Mouse (Mus musculus) spleen, embryonic (tissue): Measurements from ENCODE around the gene Faap20.

Source experiments
- CTCF ChIA-PET: fragments of 350-600 bp; sonication (Branson Sonifier 250); formaldehyde crosslinking; loops from one replicate; lab custom pipeline; 2022; lab: Charles Lee

Gene Faap20

GRCm38 (mm10) chr4:155249648-155250351 lies at the start of gene Faap20:
Gene Faap20, plus strand, starts transcription at chr4:155249802.
- CTCF ChIA-PET, result interaction anchor here (0.6 to 2.2 kb wide), 5 partner anchors 23 to 156 kb away, joined by 3 to 12 read pairs (median 5); no protein-coding TSS in a partner anchor

- CTCF ChIA-PET, result no interaction called here
Observed at GRCm38 (mm10) chr4:155200861-155201390, 48.7 kb upstream of the Faap20 start.

GRCm38 (mm10) chr4:155201764-155202163 lies 47.8 kb upstream of the Faap20 start:
- CTCF ChIA-PET, result no interaction called here

- CTCF ChIA-PET, result interaction anchor here (0.6 kb wide), 1 partner anchor 19 kb away, joined by 3 read pairs; no protein-coding TSS in a partner anchor
Observed at GRCm38 (mm10) chr4:155205919-155206318, 43.7 kb upstream of the Faap20 start.

GRCm38 (mm10) chr4:155206498-155206897 lies 43.1 kb upstream of the Faap20 start:
- CTCF ChIA-PET, result interaction anchor here (0.6 kb wide), 2 partner anchors 19 to 50 kb away, joined by 3 read pairs; no protein-coding TSS in a partner anchor

GRCm38 (mm10) chr4:155207841-155208240 lies 41.8 kb upstream of the Faap20 start:
- CTCF ChIA-PET, result no interaction called here

- CTCF ChIA-PET, result interaction anchor here (0.5 kb wide), 1 partner anchor 31 kb away, joined by 5 read pairs; no protein-coding TSS in a partner anchor
Observed at GRCm38 (mm10) chr4:155208613-155209012, 41.0 kb upstream of the Faap20 start.

- CTCF ChIA-PET, result interaction anchor here (0.5 kb wide), 1 partner anchor 30 kb away, joined by 5 read pairs; no protein-coding TSS in a partner anchor
Observed at GRCm38 (mm10) chr4:155209079-155209478, 40.5 kb upstream of the Faap20 start.

GRCm38 (mm10) chr4:155209494-155209893 lies 40.1 kb upstream of the Faap20 start:
- CTCF ChIA-PET, result no interaction called here

GRCm38 (mm10) chr4:155213052-155213751 lies 36.4 kb upstream of the Faap20 start:
- CTCF ChIA-PET, result no interaction called here

- CTCF ChIA-PET, result no interaction called here
Observed at GRCm38 (mm10) chr4:155213752-155214054, 35.9 kb upstream of the Faap20 start.

GRCm38 (mm10) chr4:155214188-155214587 lies 35.4 kb upstream of the Faap20 start:
- CTCF ChIA-PET, result no interaction called here

GRCm38 (mm10) chr4:155214793-155215192 lies 34.8 kb upstream of the Faap20 start:
- CTCF ChIA-PET, result no interaction called here

GRCm38 (mm10) chr4:155215203-155215602 lies 34.4 kb upstream of the Faap20 start:
- CTCF ChIA-PET, result no interaction called here

- CTCF ChIA-PET, result no interaction called here
Observed at GRCm38 (mm10) chr4:155215773-155216630, 33.6 kb upstream of the Faap20 start.

GRCm38 (mm10) chr4:155217241-155218103 lies 32.1 kb upstream of the Faap20 start:
- CTCF ChIA-PET, result no interaction called here

- CTCF ChIA-PET, result no interaction called here
Observed at GRCm38 (mm10) chr4:155218104-155218732, 31.4 kb upstream of the Faap20 start.

- CTCF ChIA-PET, result no interaction called here
Observed at GRCm38 (mm10) chr4:155219271-155220212, 30.1 kb upstream of the Faap20 start.
